Mouse (Mus musculus) lung, adult 2 months (tissue): ENCODE results near the gene Tmem267.
"Not testable (repeated sequence)": the region's sequence is repeated elsewhere in the genome, so short reads cannot be mapped to it uniquely, and the experiment has no call there.

Experiments used
- CTCF ChIP-seq: fragments of 200-500 bp; IDR thresholded peaks from 2 replicates; pipeline ENCODE4 v1.5.1; 2011; ENCODE audit warnings: mild to moderate bottlenecking, low read length, control low read depth; ENCODE audit not compliant: insufficient read depth
- POLR2A ChIP-seq: fragments of 200-500 bp; IDR thresholded peaks from 2 replicates; pipeline ENCODE4 v1.6.1; 2011; ENCODE audit warnings: low read depth, mild to moderate bottlenecking, control low read depth, low read length, borderline replicate concordance; ENCODE audit errors: extremely low read depth

DNA sequence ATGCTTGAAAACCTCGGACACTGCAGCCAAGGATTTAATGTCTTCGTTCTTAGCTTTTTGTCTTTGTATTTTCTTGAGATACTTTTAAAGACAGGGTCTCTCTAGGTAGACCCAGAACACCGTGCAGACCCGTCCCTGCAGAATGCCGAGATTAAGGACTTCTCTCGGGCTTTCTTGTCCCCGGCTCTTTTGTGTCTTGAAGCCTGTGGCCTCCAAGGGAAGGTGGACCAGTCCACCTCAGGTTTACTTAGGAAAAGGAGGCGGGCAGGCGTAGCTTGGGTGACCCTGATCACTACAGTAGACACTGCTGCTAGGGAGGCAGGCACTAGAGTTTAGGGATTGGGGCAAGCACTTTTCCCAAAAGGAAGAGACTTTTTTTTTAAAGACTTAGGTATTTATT is 116.5 kb downstream of the Tmem267 start:
- TF ChIP-seq CTCF, POLR2A: not testable (repeated sequence)
